Mouse (Mus musculus) embryo, embryonic 10.5 days (tissue): ENCODE data around the gene Mical1.

Experiments
- DNase-seq: peaks from one replicate; pipeline ENCODE4 v3.0.0-alpha.2; 2015; ENCODE audit warnings: low spot score

Mical1 gene

GRCm38 (mm10) chr10:41476171-41477017, at the start of gene Mical1:
Gene Mical1, plus strand, starts transcription at chr10:41476314.
- DNase-seq, result peak; percentile 73

GRCm38 (mm10) chr10:41426368-41426767, 49.7 kb upstream of the Mical1 start:
- no peak for DNase-seq

GRCm38 (mm10) chr10:41434624-41435023, 41.5 kb upstream of the Mical1 start:
- DNase-seq, result peak; percentile 66

- DNase-seq, result peak; percentile 2
Observed at GRCm38 (mm10) chr10:41435141-41435540, 41.0 kb upstream of the Mical1 start.

- DNase-seq, result no peak
Observed at GRCm38 (mm10) chr10:41448216-41448615, 27.9 kb upstream of the Mical1 start.

- peak; percentile 68 for DNase-seq
Observed at GRCm38 (mm10) chr10:41449684-41450083, 26.4 kb upstream of the Mical1 start.

- DNase-seq, result peak; percentile 98
Observed at GRCm38 (mm10) chr10:41450137-41450670, 25.9 kb upstream of the Mical1 start, which contains the start of gene Zbtb24. Gene Zbtb24, plus strand, starts transcription at chr10:41450383.

- no peak for DNase-seq
Observed at GRCm38 (mm10) chr10:41450780-41451522, 25.2 kb upstream of the Mical1 start.

GRCm38 (mm10) chr10:41451656-41452055, 24.5 kb upstream of the Mical1 start:
- DNase-seq, result no peak

- no peak for DNase-seq
Observed at GRCm38 (mm10) chr10:41452791-41453190, 23.3 kb upstream of the Mical1 start.

GRCm38 (mm10) chr10:41459990-41460389, 16.1 kb upstream of the Mical1 start:
- no peak for DNase-seq

GRCm38 (mm10) chr10:41460501-41460900, 15.6 kb upstream of the Mical1 start:
- no peak for DNase-seq

GRCm38 (mm10) chr10:41461057-41461722, 14.9 kb upstream of the Mical1 start:
- no peak for DNase-seq

- DNase-seq, result no peak
Observed at GRCm38 (mm10) chr10:41464401-41464955, 11.6 kb upstream of the Mical1 start.

- no peak for DNase-seq
Observed at GRCm38 (mm10) chr10:41467325-41467724, 8.8 kb upstream of the Mical1 start.

- DNase-seq, result no peak
Observed at GRCm38 (mm10) chr10:41470693-41471092, 5.4 kb upstream of the Mical1 start.

GRCm38 (mm10) chr10:41472534-41472933, 3.6 kb upstream of the Mical1 start:
- DNase-seq, result no peak

- DNase-seq, result no peak
Observed at GRCm38 (mm10) chr10:41472962-41473481, 3.1 kb upstream of the Mical1 start.

- no peak for DNase-seq
Observed at GRCm38 (mm10) chr10:41473782-41474468, 2.2 kb upstream of the Mical1 start.

GRCm38 (mm10) chr10:41474981-41475391, 1.1 kb upstream of the Mical1 start:
- DNase-seq, result no peak

- DNase-seq, result peak; percentile 81
Observed at GRCm38 (mm10) chr10:41477018-41477277, 834 bp downstream of the Mical1 start.
